Mouse (Mus musculus): ENCODE measurements around the gene Plekha6. TPM values are rescaled to one million over a fixed set of nuclear protein-coding genes. Genes with fewer than 3 reads are reported as not detected.

Gene Plekha6
- polyA plus RNA-seq, 1 experiment, result 2.1 TPM

GRCm38 (mm10) chr1:133309652-133310267 lies 145.8 kb downstream of the Plekha6 start, which contains the start of gene Golt1a:
TSS of gene Golt1a (plus strand) at chr1:133309800.
- no peak within 1 kb of the TSS for H3K27ac ChIP-seq (ENCODE audit: control insufficient read depth, insufficient read depth, low read depth, low read length, poor library complexity)
- TF ChIP-seq POLR2A (IDR thresholded peaks at IDR 0.05; ENCODE audit: borderline replicate concordance, control insufficient read depth, low read depth, low read length) (no peak), CTCF (IDR thresholded peaks at IDR 0.05; ENCODE audit: control insufficient read depth, insufficient read depth, low read length) (no peak)
- H3K4me1 ChIP-seq (ENCODE audit: control insufficient read depth, insufficient read depth, low read length), result no peaks in the 10 kb centered on the region; the same call in 1 of the 2 replicates
- WGBS, result 82% methylated on average over 14 of the region's 14 CpGs
- no peak within 1 kb of the TSS for H3K4me3 ChIP-seq (replicated peaks; ENCODE audit: control insufficient read depth, low read depth, low read length)

- WGBS, result 60% methylated on average over 4 of the region's 4 CpGs
- no peak overlapping the region for H3K4me3 ChIP-seq (replicated peaks; ENCODE audit: control insufficient read depth, low read depth, low read length)
- H3K27ac ChIP-seq (ENCODE audit: control insufficient read depth, insufficient read depth, low read depth, low read length, poor library complexity), result no peak overlapping the region
- TF ChIP-seq POLR2A (IDR thresholded peaks at IDR 0.05; ENCODE audit: borderline replicate concordance, control insufficient read depth, low read depth, low read length), result no peak
- peak; percentile 34; the same call in 1 of the 2 replicates for TF ChIP-seq CTCF (IDR thresholded peaks at IDR 0.05; ENCODE audit: control insufficient read depth, insufficient read depth, low read length)
- no peaks in the 10 kb centered on the region for H3K4me1 ChIP-seq (ENCODE audit: control insufficient read depth, insufficient read depth, low read length)
Observed at GRCm38 (mm10) chr1:133311240-133311639, 147.2 kb downstream of the Plekha6 start.

GRCm38 (mm10) chr1:133311946-133312345 lies 147.9 kb downstream of the Plekha6 start:
- 46% methylated on average over 10 of the region's 10 CpGs for WGBS
- H3K4me3 ChIP-seq (replicated peaks; ENCODE audit: control insufficient read depth, low read depth, low read length), result no peak overlapping the region
- TF ChIP-seq CTCF (IDR thresholded peaks at IDR 0.05; ENCODE audit: control insufficient read depth, insufficient read depth, low read length), result no peak
- no peak for TF ChIP-seq POLR2A (IDR thresholded peaks at IDR 0.05; ENCODE audit: borderline replicate concordance, control insufficient read depth, low read depth, low read length)
- no peaks in the 10 kb centered on the region for H3K4me1 ChIP-seq (ENCODE audit: control insufficient read depth, insufficient read depth, low read length)
- H3K27ac ChIP-seq (ENCODE audit: control insufficient read depth, insufficient read depth, low read depth, low read length, poor library complexity), result no peak overlapping the region

- TF ChIP-seq POLR2A (IDR thresholded peaks at IDR 0.05; ENCODE audit: borderline replicate concordance, control insufficient read depth, low read depth, low read length), result no peak
- peak; percentile 75 for TF ChIP-seq CTCF (IDR thresholded peaks at IDR 0.05; ENCODE audit: control insufficient read depth, insufficient read depth, low read length)
- H3K4me3 ChIP-seq (replicated peaks; ENCODE audit: control insufficient read depth, low read depth, low read length), result no peak overlapping the region
- no peak overlapping the region for H3K27ac ChIP-seq (ENCODE audit: control insufficient read depth, insufficient read depth, low read depth, low read length, poor library complexity)
- H3K4me1 ChIP-seq (ENCODE audit: control insufficient read depth, insufficient read depth, low read length), result no peaks in the 10 kb centered on the region
- 27% methylated on average over 8 of the region's 8 CpGs for WGBS
Observed at GRCm38 (mm10) chr1:133314364-133314763, 150.4 kb downstream of the Plekha6 start.

- Histone ChIP-seq H3K4me1 (ENCODE audit: control insufficient read depth, insufficient read depth, low read length) (no peaks in the 10 kb centered on the region), H3K4me3 (replicated peaks; ENCODE audit: control insufficient read depth, low read depth, low read length) (no peak overlapping the region), H3K27ac (ENCODE audit: control insufficient read depth, insufficient read depth, low read depth, low read length, poor library complexity) (no peak overlapping the region)
- 49% methylated on average over 6 of the region's 6 CpGs for WGBS
- TF ChIP-seq POLR2A (IDR thresholded peaks at IDR 0.05; ENCODE audit: borderline replicate concordance, control insufficient read depth, low read depth, low read length) (no peak), CTCF (IDR thresholded peaks at IDR 0.05; ENCODE audit: control insufficient read depth, insufficient read depth, low read length) (no peak)
Observed at GRCm38 (mm10) chr1:133315775-133316174, 151.8 kb downstream of the Plekha6 start.

GRCm38 (mm10) chr1:133316577-133316976 lies 152.6 kb downstream of the Plekha6 start:
- no peak for TF ChIP-seq POLR2A (IDR thresholded peaks at IDR 0.05; ENCODE audit: borderline replicate concordance, control insufficient read depth, low read depth, low read length)
- TF ChIP-seq CTCF (IDR thresholded peaks at IDR 0.05; ENCODE audit: control insufficient read depth, insufficient read depth, low read length), result no peak
- WGBS, result 66% methylated on average over 4 of the region's 4 CpGs
- Histone ChIP-seq H3K27ac (ENCODE audit: control insufficient read depth, insufficient read depth, low read depth, low read length, poor library complexity) (no peak overlapping the region), H3K4me1 (ENCODE audit: control insufficient read depth, insufficient read depth, low read length) (no peaks in the 10 kb centered on the region), H3K4me3 (replicated peaks; ENCODE audit: control insufficient read depth, low read depth, low read length) (no peak overlapping the region)

GRCm38 (mm10) chr1:133317149-133317548 lies 153.1 kb downstream of the Plekha6 start:
- H3K27ac ChIP-seq (ENCODE audit: control insufficient read depth, insufficient read depth, low read depth, low read length, poor library complexity), result no peak overlapping the region
- 62% methylated on average over 1 of the region's 1 CpGs for WGBS
- TF ChIP-seq POLR2A (IDR thresholded peaks at IDR 0.05; ENCODE audit: borderline replicate concordance, control insufficient read depth, low read depth, low read length) (no peak), CTCF (IDR thresholded peaks at IDR 0.05; ENCODE audit: control insufficient read depth, insufficient read depth, low read length) (no peak)
- H3K4me3 ChIP-seq (replicated peaks; ENCODE audit: control insufficient read depth, low read depth, low read length), result no peak overlapping the region
- no peaks in the 10 kb centered on the region for H3K4me1 ChIP-seq (ENCODE audit: control insufficient read depth, insufficient read depth, low read length)

- H3K4me1 ChIP-seq (ENCODE audit: control insufficient read depth, insufficient read depth, low read length), result no peaks in the 10 kb centered on the region
- WGBS, result 78% methylated on average over 13 of the region's 13 CpGs
- TF ChIP-seq CTCF (IDR thresholded peaks at IDR 0.05; ENCODE audit: control insufficient read depth, insufficient read depth, low read length) (no peak), POLR2A (IDR thresholded peaks at IDR 0.05; ENCODE audit: borderline replicate concordance, control insufficient read depth, low read depth, low read length) (no peak)
- H3K27ac ChIP-seq (ENCODE audit: control insufficient read depth, insufficient read depth, low read depth, low read length, poor library complexity), result no peak within 1 kb of the TSS
- H3K4me3 ChIP-seq (replicated peaks; ENCODE audit: control insufficient read depth, low read depth, low read length), result no peak within 1 kb of the TSS
Observed at GRCm38 (mm10) chr1:133321267-133321925, 157.4 kb downstream of the Plekha6 start, which contains the start of gene Kiss1. TSS of gene Kiss1 (plus strand) at chr1:133321875.
